Mouse (Mus musculus): Measurements from ENCODE around the gene Ddx43. TPM values are rescaled to one million over a fixed set of nuclear protein-coding genes. Genes with fewer than 3 reads are reported as not detected.

Gene Ddx43
- polyA plus RNA-seq, 1 experiment, result not detected

- Histone ChIP-seq H3K36me3 (ENCODE audit: control insufficient read depth, insufficient read depth, low read length) (no peaks in the 10 kb centered on the region), H3K27me3 (ENCODE audit: control insufficient read depth, insufficient read depth, low read length) (no peaks in the 10 kb centered on the region), H3K27ac (ENCODE audit: insufficient read depth, low read depth, low read length) (no peak overlapping the region), H3K4me3 (ENCODE audit: low read depth, low read length) (peak overlapping the region; percentile 65), H3K4me1 (ENCODE audit: control insufficient read depth, insufficient read depth, insufficient read length, low read length) (peaks cover 2% of the 10 kb centered on the region)
- 26% methylated on average over 26 of the region's 27 CpGs for WGBS
- TF ChIP-seq CTCF (IDR thresholded peaks at IDR 0.05; ENCODE audit: extremely low read depth, insufficient read length, insufficient replicate concordance, low read depth, low read length), result no peak
- TF ChIP-seq POLR2A (IDR thresholded peaks at IDR 0.05; ENCODE audit: low read depth, low read length), result 0 out of 2 replicates have a peak, but pooled peaks have one; percentile 16
These were observed 31.8 kb downstream of the Ddx43 start for GRCm38 (mm10) chr9:78427362-78427781.

GRCm38 (mm10) chr9:78428185-78428584 lies 32.6 kb downstream of the Ddx43 start:
- WGBS, result 85% methylated on average over 6 of the region's 6 CpGs
- no peak overlapping the region for H3K4me3 ChIP-seq (ENCODE audit: low read depth, low read length)
- no peaks in the 10 kb centered on the region for H3K36me3 ChIP-seq (ENCODE audit: control insufficient read depth, insufficient read depth, low read length)
- TF ChIP-seq CTCF (IDR thresholded peaks at IDR 0.05; ENCODE audit: extremely low read depth, insufficient read length, insufficient replicate concordance, low read depth, low read length) (no peak), POLR2A (IDR thresholded peaks at IDR 0.05; ENCODE audit: low read depth, low read length) (peak; percentile 31; the same call in 1 of the 2 replicates)
- H3K27ac ChIP-seq (ENCODE audit: insufficient read depth, low read depth, low read length), result no peak overlapping the region
- peaks cover 2% of the 10 kb centered on the region for H3K4me1 ChIP-seq (ENCODE audit: control insufficient read depth, insufficient read depth, insufficient read length, low read length)
- no peaks in the 10 kb centered on the region for H3K27me3 ChIP-seq (ENCODE audit: control insufficient read depth, insufficient read depth, low read length)

GRCm38 (mm10) chr9:78428870-78429432 lies 33.4 kb downstream of the Ddx43 start:
- 87% methylated on average over 4 of the region's 4 CpGs for WGBS
- Histone ChIP-seq H3K27ac (ENCODE audit: insufficient read depth, low read depth, low read length) (no peak overlapping the region), H3K4me1 (ENCODE audit: control insufficient read depth, insufficient read depth, insufficient read length, low read length) (peaks cover 2% of the 10 kb centered on the region), H3K4me3 (ENCODE audit: low read depth, low read length) (no peak overlapping the region), H3K27me3 (ENCODE audit: control insufficient read depth, insufficient read depth, low read length) (no peaks in the 10 kb centered on the region), H3K36me3 (ENCODE audit: control insufficient read depth, insufficient read depth, low read length) (no peaks in the 10 kb centered on the region)
- TF ChIP-seq CTCF (IDR thresholded peaks at IDR 0.05; ENCODE audit: extremely low read depth, insufficient read length, insufficient replicate concordance, low read depth, low read length), result no peak
- TF ChIP-seq POLR2A (IDR thresholded peaks at IDR 0.05; ENCODE audit: low read depth, low read length), result no peak

- no peak for TF ChIP-seq CTCF (IDR thresholded peaks at IDR 0.05; ENCODE audit: extremely low read depth, insufficient read length, insufficient replicate concordance, low read depth, low read length)
- no peak for TF ChIP-seq POLR2A (IDR thresholded peaks at IDR 0.05; ENCODE audit: low read depth, low read length)
- Histone ChIP-seq H3K27me3 (ENCODE audit: control insufficient read depth, insufficient read depth, low read length) (no peaks in the 10 kb centered on the region), H3K27ac (ENCODE audit: insufficient read depth, low read depth, low read length) (no peak overlapping the region), H3K4me3 (ENCODE audit: low read depth, low read length) (no peak overlapping the region), H3K36me3 (ENCODE audit: control insufficient read depth, insufficient read depth, low read length) (no peaks in the 10 kb centered on the region), H3K4me1 (ENCODE audit: control insufficient read depth, insufficient read depth, insufficient read length, low read length) (peaks cover 2% of the 10 kb centered on the region)
- 67% methylated on average over 2 of the region's 2 CpGs for WGBS
These were observed 34.0 kb downstream of the Ddx43 start for GRCm38 (mm10) chr9:78429551-78429950.

- H3K27me3 ChIP-seq (ENCODE audit: control insufficient read depth, insufficient read depth, low read length), result no peaks in the 10 kb centered on the region
- no peak for TF ChIP-seq POLR2A (IDR thresholded peaks at IDR 0.05; ENCODE audit: low read depth, low read length)
- TF ChIP-seq CTCF (IDR thresholded peaks at IDR 0.05; ENCODE audit: extremely low read depth, insufficient read length, insufficient replicate concordance, low read depth, low read length), result no peak
- H3K36me3 ChIP-seq (ENCODE audit: control insufficient read depth, insufficient read depth, low read length), result 0 out of 2 replicates have a peak, but pooled peaks cover 2% of the 10 kb centered on the region
- H3K4me1 ChIP-seq (ENCODE audit: control insufficient read depth, insufficient read depth, insufficient read length, low read length), result peaks cover 2% of the 10 kb centered on the region
- H3K27ac ChIP-seq (ENCODE audit: insufficient read depth, low read depth, low read length), result no peak overlapping the region
- 77% methylated on average over 6 of the region's 6 CpGs for WGBS
- H3K4me3 ChIP-seq (ENCODE audit: low read depth, low read length), result no peak overlapping the region
These were observed 34.9 kb downstream of the Ddx43 start for GRCm38 (mm10) chr9:78430486-78430885.

GRCm38 (mm10) chr9:78432471-78432870 lies 36.9 kb downstream of the Ddx43 start:
- H3K27ac ChIP-seq (ENCODE audit: insufficient read depth, low read depth, low read length), result no peak overlapping the region
- TF ChIP-seq POLR2A (IDR thresholded peaks at IDR 0.05; ENCODE audit: low read depth, low read length) (no peak), CTCF (IDR thresholded peaks at IDR 0.05; ENCODE audit: extremely low read depth, insufficient read length, insufficient replicate concordance, low read depth, low read length) (no peak)
- peaks cover 5% of the 10 kb centered on the region; the same call in 1 of the 2 replicates for H3K36me3 ChIP-seq (ENCODE audit: control insufficient read depth, insufficient read depth, low read length)
- H3K4me3 ChIP-seq (ENCODE audit: low read depth, low read length), result no peak overlapping the region
- H3K27me3 ChIP-seq (ENCODE audit: control insufficient read depth, insufficient read depth, low read length), result no peaks in the 10 kb centered on the region
- WGBS, result 90% methylated on average over 5 of the region's 5 CpGs
- H3K4me1 ChIP-seq (ENCODE audit: control insufficient read depth, insufficient read depth, insufficient read length, low read length), result peaks cover 1% of the 10 kb centered on the region

- TF ChIP-seq POLR2A (IDR thresholded peaks at IDR 0.05; ENCODE audit: low read depth, low read length) (no peak), CTCF (IDR thresholded peaks at IDR 0.05; ENCODE audit: extremely low read depth, insufficient read length, insufficient replicate concordance, low read depth, low read length) (no peak)
- Histone ChIP-seq H3K27me3 (ENCODE audit: control insufficient read depth, insufficient read depth, low read length) (no peaks in the 10 kb centered on the region), H3K4me3 (ENCODE audit: low read depth, low read length) (no peak overlapping the region), H3K36me3 (ENCODE audit: control insufficient read depth, insufficient read depth, low read length) (peaks cover 5% of the 10 kb centered on the region; the same call in 1 of the 2 replicates), H3K4me1 (ENCODE audit: control insufficient read depth, insufficient read depth, insufficient read length, low read length) (peaks cover 2% of the 10 kb centered on the region), H3K27ac (ENCODE audit: insufficient read depth, low read depth, low read length) (no peak overlapping the region)
- WGBS, result 70% methylated on average over 5 of the region's 5 CpGs
These were observed 43.8 kb downstream of the Ddx43 start for GRCm38 (mm10) chr9:78439426-78439825.
